Mouse (Mus musculus) embryonic facial prominence, embryonic 14.5 days (tissue): ENCODE measurements around the gene Dzip1l. TPM values are rescaled to one million over a fixed set of nuclear protein-coding genes. Genes with fewer than 3 reads are reported as not detected.

Experiments used
- ATAC-seq: fragments of 200-750 bp; cut with Nextera tagmentation; 2 replicates; pipeline ENCODE4 v1.8.0; 2017; ENCODE audit warnings: low read depth, moderate number of reproducible peaks, moderate TSS enrichment
- DNase-seq: peaks from one replicate; pipeline ENCODE4 v3.0.0-alpha.2; 2015; ENCODE audit warnings: low spot score
- H3K27ac ChIP-seq: fragments of 300-500 bp; sonication (generic); replicated peaks from 2 replicates; pipeline ENCODE4 v1.5.1; 2014; ENCODE audit warnings: low read depth, mild to moderate bottlenecking, low read length, moderate library complexity
- H3K27me3 ChIP-seq: fragments of 300-500 bp; sonication (generic); replicated peaks from 2 replicates; pipeline ENCODE4 v1.6.1; 2014; ENCODE audit warnings: low read length; ENCODE audit not compliant: control insufficient read depth, insufficient read depth
- H3K36me3 ChIP-seq: fragments of 300-500 bp; sonication (generic); 2 replicates; pipeline ENCODE4 v1.6.1; 2014; ENCODE audit warnings: low read length, mixed read lengths; ENCODE audit not compliant: control insufficient read depth, insufficient read depth
- H3K4me1 ChIP-seq: fragments of 300-500 bp; sonication (generic); 2 replicates; pipeline ENCODE4 v1.6.1; 2014; ENCODE audit warnings: antibody characterized with exemption, low read length; ENCODE audit not compliant: control insufficient read depth, insufficient read depth
- H3K4me2 ChIP-seq: fragments of 300-500 bp; sonication (generic); 2 replicates; pipeline ENCODE4 v1.6.1; 2014; ENCODE audit warnings: low read depth, mild to moderate bottlenecking, low read length, moderate library complexity, mixed read lengths
- H3K4me3 ChIP-seq: fragments of 300-500 bp; sonication (generic); 2 replicates; pipeline ENCODE4 v1.5.1; 2014; ENCODE audit warnings: low read depth, mild to moderate bottlenecking, low read length
- H3K9ac ChIP-seq: fragments of 300-500 bp; sonication (generic); 2 replicates; pipeline ENCODE4 v1.6.1; 2014; ENCODE audit warnings: low read depth, mild to moderate bottlenecking, low read length, moderate library complexity, mixed read lengths
- H3K9me3 ChIP-seq: fragments of 300-500 bp; sonication (generic); 2 replicates; pipeline ENCODE4 v1.6.1; 2016; ENCODE audit warnings: low read length; ENCODE audit not compliant: control insufficient read depth
- WGBS: fragments of 180-500 bp; shearing (Covaris S2); extraction: QIAGEN DNeasy Blood & Tissue Kit; methylation state at CpG from one replicate; pipeline ENCODE4 v1.1.7; 2014; 5-methylcytosine and 5-hydroxymethylcytosine counted together
- polyA plus RNA-seq: library from polyadenylated mRNA; unstranded; fragments of >200 nt; fragmentation: Nextera tagmentation; extraction: Ambion mirVana; gene quantifications from 2 replicates; pipeline ENCODE4 v1.2.1, GENCODE M21; 2014

Gene Dzip1l
- polyA plus RNA-seq, 1 experiment from 2014 or later, result 15.6 TPM

- H3K4me1 ChIP-seq, result no peaks in the 10 kb centered on the region
- ATAC-seq (no peak), DNase-seq (no peak)
- no peak overlapping the region for H3K4me3 ChIP-seq
- no peak overlapping the region for H3K4me2 ChIP-seq
- no peaks in the 10 kb centered on the region for H3K9me3 ChIP-seq
- H3K9ac ChIP-seq, result no peak overlapping the region
- H3K36me3 ChIP-seq, result no peaks in the 10 kb centered on the region
- 82% methylated on average over 22 of the region's 22 CpGs for WGBS
- no peaks in the 10 kb centered on the region for H3K27me3 ChIP-seq
- H3K27ac ChIP-seq, result no peak overlapping the region
Observed at GRCm38 (mm10) chr9:99709588-99710248, 80.4 kb downstream of the Dzip1l start.

- Histone ChIP-seq H3K9me3 (no peaks in the 10 kb centered on the region), H3K27me3 (no peaks in the 10 kb centered on the region), H3K36me3 (no peaks in the 10 kb centered on the region), H3K4me2 (no peak overlapping the region), H3K4me1 (no peaks in the 10 kb centered on the region), H3K27ac (no peak overlapping the region), H3K4me3 (no peak overlapping the region), H3K9ac (no peak overlapping the region)
- WGBS, result 73% methylated on average over 4 of the region's 4 CpGs
- DNase-seq (no peak), ATAC-seq (no peak)
Observed at GRCm38 (mm10) chr9:99710297-99710696, 81.0 kb downstream of the Dzip1l start.

GRCm38 (mm10) chr9:99717134-99717533 lies 87.8 kb downstream of the Dzip1l start, which contains the start of gene Cldn18:
Gene Cldn18 (minus strand): TSS chr9:99717267.
- no peaks in the 10 kb centered on the region for H3K9me3 ChIP-seq
- ATAC-seq, result no peak
- 96% methylated on average over 13 of the region's 14 CpGs for WGBS

More at GRCm38 (mm10) chr9:99717134-99717533, 87.8 kb downstream of the Dzip1l start, which contains the start of gene Cldn18:
- no peaks in the 10 kb centered on the region for H3K27me3 ChIP-seq
- no peaks in the 10 kb centered on the region for H3K4me1 ChIP-seq
- H3K4me2 ChIP-seq, result no peak within 1 kb of the TSS
- H3K4me3 ChIP-seq, result no peak within 1 kb of the TSS
- DNase-seq, result no peak
- no peaks in the 10 kb centered on the region for H3K36me3 ChIP-seq
- no peak within 1 kb of the TSS for H3K9ac ChIP-seq
- H3K27ac ChIP-seq, result no peak within 1 kb of the TSS

Other genes with a start within 250 kb of the Dzip1l start
- 22.9 and 30.6 TPM in 2 replicates for gene Mras, start 192.1 kb upstream of the Dzip1l start, polyA plus RNA-seq
- gene Nme9, start 178.0 kb upstream of the Dzip1l start, polyA plus RNA-seq, result 0.41 and 3.3 TPM in 2 replicates
- gene Armc8, start 60.6 kb upstream of the Dzip1l start, polyA plus RNA-seq, result 21.0 and 22.8 TPM in 2 replicates
- 19.0 and 21.3 TPM in 2 replicates for gene Dbr1, start 53.7 kb upstream of the Dzip1l start, polyA plus RNA-seq
- gene A4gnt, start 17.0 kb upstream of the Dzip1l start, polyA plus RNA-seq, result not detected in 2 replicates
- gene Cldn18, start 87.8 kb downstream of the Dzip1l start, polyA plus RNA-seq, result not detected in 2 replicates
- 0.10 TPM in 1 of 2 replicates, not detected in the other for gene Sox14, start 246.7 kb downstream of the Dzip1l start, polyA plus RNA-seq